Mouse (Mus musculus): ENCODE measurements at regions not wholly inside any gene's neighbourhood (a gene's known extent, or its start where the extent isn't known, plus 50 kb on each side); places are given as distances from the start of the nearest gene placed in this dataset.
"Not testable (repeated sequence)": the region's sequence is repeated elsewhere in the genome, so short reads cannot be mapped to it uniquely, and the experiment has no call there.

GRCm38 (mm10) chr5:40882886-40883285 lies 825.1 kb downstream of the Rab28 start:
- no peak for DNase-seq

DNA sequence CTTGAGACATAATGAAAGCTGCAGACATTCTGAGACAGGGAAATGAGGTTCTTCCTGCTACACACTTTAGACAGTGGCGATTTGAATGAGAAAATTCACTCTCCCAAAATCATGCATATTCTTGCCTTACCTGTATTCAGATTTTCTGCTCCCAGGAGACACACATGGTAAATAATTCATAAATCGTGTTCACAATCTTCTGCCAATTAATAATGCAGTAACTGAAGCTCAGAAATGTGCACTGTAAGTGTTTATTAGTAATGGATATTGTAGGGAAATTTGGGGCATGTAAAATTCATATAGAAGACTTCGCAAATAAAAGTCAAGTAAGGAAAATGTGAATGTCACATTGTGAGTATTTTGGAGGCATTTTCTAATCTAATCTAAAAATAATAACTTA lies 830.2 kb downstream of the Rab28 start:
- DNase-seq: no peak

- DNase-seq: not testable (repeated sequence)
These were observed 845.6 kb downstream of the Rab28 start for GRCm38 (mm10) chr5:40862349-40862748.
